Mouse (Mus musculus) left cerebral cortex, adult 8-10 months (tissue): ENCODE measurements around the gene Cdc34. TPM values are rescaled to one million over a fixed set of nuclear protein-coding genes. Genes with fewer than 3 reads are reported as not detected.
A peak's percentile ranks its signal among the peaks of the same experiment; 100 is the strongest.
"Not testable (repeated sequence)": the region's sequence is repeated elsewhere in the genome, so short reads cannot be mapped to it uniquely, and the experiment has no call there.

Experiments used
- DNase-seq, 2 experiments: peaks; one replicate each; pipeline ENCODE4 v3.0.0; 2022; ENCODE audit warnings: low spot score in 2 of 2
- total RNA-seq, 4 experiments: library from RNA; stranded (reverse); gene quantifications; 2 replicates each; pipeline ENCODE4 v1.2.4; 2022

Gene Cdc34
- total RNA-seq, 4 experiments from 2014 or later = 65.7 to 72.5 (median 70.4) TPM

GRCm38 (mm10) chr10:79695231-79696128 lies 13.5 kb downstream of the Cdc34 start:
- DNase-seq = no peak

DNA sequence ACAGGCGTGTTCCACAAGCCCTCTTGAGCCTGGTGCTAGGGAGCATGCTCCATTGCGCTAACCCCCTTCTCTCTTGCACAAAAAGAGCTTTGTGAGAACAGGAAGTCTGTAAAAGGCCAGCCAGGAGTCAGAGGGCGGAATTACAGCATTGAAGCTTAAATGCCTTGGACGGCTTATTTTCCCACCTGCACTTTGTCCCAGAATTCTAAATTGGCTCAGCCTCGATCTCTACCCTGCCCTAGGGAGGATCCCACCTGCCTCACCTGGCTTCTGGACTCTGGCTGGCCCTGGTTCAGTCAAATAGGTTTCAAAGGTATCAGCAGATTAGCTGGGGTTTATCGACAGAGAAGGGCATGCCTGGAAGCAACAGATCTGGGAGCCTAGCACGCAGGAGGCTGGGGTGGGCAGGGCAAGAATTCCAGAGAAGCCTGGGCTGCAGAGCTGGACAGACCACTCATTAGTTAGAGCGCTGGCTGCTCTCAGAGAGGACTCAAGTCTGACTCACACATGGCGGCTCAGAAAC lies 14.2 kb downstream of the Cdc34 start:
- DNase-seq = no peak

DNA sequence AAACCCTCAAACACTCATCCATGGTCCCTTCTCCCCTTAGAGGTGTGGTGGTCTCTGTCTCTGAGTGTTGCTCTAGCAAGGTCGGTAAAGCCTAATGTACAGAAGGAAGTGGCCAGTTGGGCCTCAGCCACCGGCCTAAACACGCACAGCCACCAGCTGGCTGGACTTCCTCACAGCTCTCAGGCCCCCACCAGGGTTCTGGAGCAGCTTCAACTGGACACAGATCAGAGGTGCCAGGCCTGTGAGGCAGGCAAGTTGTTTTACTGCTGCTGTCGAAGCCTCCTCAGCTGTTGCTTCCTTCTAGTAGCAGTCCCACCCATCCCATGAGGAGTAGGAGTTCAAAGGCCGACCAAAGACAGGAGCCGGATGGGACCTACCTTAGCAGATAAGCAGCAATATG lies 15.9 kb downstream of the Cdc34 start:
- DNase-seq = no peak

GRCm38 (mm10) chr10:79698459-79698858 lies 16.5 kb downstream of the Cdc34 start:
- DNase-seq = no peak

GRCm38 (mm10) chr10:79700676-79701075 lies 18.7 kb downstream of the Cdc34 start:
- no peak for DNase-seq

DNA sequence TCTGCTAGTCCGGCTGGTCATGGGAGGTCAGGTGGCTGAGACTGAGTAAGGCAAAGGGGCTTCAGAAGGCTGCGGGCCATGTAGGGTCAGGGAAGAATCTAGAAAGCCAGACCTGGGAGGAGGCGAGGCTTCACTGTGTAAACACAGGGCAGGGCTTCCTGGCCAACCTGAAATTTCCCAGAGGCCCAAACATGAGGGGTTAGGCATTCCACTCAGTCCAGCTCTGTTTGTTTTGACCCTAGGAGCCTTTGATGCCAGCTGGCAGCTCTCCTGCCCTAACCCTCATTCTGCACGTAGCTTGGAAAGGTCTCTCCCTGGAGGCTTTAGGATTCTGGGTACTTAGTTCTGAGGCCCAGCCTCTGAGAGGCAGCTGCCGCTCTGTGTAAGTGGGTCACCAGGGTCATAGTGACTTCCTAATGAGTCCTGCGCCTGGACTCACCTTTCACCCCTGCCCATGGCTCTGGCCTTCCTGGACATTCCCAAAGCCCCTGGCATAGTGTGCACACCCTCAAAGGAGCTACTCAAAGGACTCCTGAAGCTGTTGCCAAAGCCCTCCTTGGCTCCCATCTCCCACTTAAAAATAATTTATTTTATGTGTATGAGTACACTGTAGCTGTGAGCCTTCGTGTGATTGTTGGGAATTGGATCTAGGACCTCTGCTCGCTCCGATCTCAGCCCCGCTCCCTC lies 19.6 kb downstream of the Cdc34 start:
- DNase-seq = no peak

GRCm38 (mm10) chr10:79702970-79703369 lies 21.0 kb downstream of the Cdc34 start:
- DNase-seq = not testable (repeated sequence)

DNA sequence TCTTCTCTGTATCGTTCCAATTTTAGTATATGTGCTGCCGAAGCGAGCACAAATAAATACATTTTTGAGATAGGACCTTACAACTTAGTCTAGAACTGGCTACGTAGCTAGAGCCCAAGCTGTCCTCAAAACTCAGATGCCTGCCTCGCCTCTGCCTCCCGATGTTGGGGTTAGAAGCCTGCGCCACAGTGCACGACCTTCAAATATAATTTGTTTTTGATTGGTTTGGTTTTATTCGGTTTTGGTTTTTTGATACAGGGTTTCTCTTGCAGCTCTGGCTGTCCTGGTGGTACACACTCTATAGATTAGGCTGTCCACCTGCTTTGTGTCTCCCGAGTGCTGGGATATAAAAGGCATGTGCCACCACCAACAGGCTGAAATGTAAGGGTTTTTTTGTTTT lies 21.5 kb downstream of the Cdc34 start:
- no peak for DNase-seq

GRCm38 (mm10) chr10:79704065-79704969 lies 22.3 kb downstream of the Cdc34 start, which contains the start of gene Bsg:
Gene Bsg (plus strand): TSS chr10:79704491.
- peak; percentile 96 to 99 for DNase-seq

DNA sequence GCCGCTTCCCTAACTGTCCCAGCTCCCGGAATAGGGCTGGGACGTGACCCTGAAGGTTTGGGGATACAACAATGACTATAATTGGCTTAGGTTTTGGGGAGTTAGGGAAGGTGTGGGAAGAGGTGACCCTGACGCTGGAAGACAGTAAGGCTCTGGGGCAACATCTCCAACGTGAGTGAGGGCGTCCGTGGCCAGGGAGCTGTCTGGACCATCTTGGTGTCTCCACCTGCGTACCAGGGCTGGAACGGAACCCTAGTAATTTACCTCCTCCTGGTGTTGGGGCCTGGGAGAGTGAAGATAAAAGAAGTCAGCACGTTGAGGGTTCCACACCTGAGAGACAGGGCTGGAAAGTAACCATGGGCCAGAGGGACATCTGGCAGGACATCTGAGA lies 23.0 kb downstream of the Cdc34 start:
- no peak for DNase-seq

- DNase-seq = no peak
These were observed 24.0 kb downstream of the Cdc34 start for GRCm38 (mm10) chr10:79705951-79706350.

DNA sequence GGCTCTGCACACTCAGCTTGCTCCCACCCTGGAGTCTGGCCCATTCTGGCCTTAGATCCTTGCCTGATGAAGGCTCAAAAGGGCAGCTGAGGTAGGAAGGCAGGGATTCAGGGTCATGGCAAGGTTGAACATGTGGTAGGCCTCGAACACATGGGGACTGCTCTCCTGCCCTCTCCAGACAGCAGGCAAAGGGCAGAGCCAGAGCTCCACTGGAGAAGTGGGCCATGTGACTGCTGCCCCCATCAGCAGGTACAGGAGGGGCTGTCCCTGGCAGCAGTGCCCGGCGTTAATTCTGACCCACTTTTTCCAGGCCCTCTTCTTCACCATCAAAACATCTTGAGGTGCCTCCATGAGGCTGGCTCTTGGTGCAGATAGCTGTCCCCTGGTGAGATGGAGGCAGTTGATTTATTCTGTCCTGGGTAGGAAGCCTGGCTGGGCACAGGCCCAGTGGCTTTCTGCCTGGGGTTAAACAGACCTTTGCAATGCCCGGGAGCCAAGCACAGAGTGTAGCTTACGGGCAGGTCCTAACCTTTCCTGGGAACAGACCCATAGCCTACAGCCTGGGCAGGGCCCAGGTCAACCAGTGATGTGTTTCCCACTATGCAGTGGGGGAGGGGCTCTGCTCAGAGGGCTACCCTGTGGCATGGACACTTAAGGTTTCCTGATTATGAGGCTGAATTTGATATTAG lies 24.6 kb downstream of the Cdc34 start:
- DNase-seq = no peak

DNA sequence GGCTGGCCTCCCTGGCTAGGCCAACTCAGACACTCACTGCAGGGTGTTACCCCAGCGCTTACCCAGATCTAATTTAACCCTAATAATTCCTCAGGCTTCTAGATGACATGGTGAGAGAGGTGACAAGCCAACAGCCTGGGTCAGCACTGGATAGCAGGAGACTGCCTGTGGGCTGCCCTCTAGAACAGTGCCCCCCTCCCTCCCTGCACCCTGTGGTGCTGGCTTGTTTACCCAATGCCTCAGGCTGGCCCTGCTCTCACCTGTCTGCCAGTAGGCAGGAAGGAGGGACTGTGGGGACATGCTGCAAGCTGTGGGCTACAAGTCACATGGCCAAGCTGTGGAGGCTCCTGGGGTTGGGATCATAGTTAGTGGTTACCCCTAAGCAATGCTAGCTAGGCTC lies 25.2 kb downstream of the Cdc34 start:
- DNase-seq = no peak

- DNase-seq = no peak
These were observed 25.8 kb downstream of the Cdc34 start for GRCm38 (mm10) chr10:79707759-79708158.

DNA sequence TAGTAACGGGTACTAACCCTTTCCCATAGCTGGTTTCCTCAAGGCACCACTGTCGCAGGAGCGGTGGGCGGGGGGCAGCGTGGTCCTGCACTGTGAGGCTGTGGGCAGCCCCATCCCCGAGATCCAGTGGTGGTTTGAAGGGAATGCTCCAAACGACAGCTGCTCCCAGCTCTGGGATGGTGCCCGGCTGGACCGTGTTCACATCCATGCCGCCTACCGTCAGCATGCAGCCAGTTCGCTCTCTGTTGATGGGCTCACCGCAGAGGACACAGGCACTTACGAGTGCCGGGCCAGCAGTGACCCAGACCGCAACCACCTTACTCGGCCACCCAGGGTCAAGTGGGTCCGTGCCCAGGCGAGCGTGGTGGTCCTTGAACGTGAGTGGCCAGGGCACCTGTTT lies 26.7 kb downstream of the Cdc34 start:
- no peak for DNase-seq

DNA sequence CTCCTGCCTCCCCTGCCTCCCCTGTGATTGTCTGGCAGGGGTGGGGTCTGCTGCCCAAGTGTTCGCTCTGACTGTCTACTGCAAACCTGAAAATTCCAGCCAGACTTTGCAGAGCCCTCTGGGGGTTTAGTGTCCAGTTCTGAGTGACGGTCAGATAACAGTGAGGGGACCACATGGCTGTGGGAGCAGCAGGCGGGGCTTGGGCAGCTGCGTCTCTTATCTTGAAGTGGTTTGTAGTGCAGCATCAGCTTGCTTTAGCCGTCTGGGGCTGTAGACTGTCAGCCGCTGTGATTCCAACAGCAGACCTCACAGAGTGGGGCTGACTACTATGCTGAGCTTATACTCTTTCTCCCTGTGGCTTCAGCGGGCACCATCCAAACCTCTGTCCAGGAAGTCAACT lies 27.3 kb downstream of the Cdc34 start:
- DNase-seq = no peak

DNA sequence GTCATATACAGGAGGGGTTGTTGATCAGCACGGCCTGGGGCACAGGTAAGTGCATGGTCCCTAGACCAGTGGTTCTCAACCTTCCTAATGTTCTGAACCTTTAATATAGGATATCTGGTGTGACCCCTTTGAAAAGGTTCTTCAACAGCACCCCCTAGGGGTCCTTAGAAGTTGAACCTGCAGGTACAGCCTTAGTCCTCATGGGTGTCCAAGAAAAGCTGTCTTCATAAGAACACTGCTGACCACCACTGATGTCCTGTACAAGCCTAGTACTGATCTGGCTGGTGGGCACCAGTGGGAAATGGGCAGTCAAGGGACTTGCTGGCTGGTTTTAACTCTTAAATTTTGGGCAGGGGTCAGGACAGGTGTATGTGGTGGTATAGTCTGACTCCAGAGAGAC lies 30.0 kb downstream of the Cdc34 start:
- no peak for DNase-seq

DNA sequence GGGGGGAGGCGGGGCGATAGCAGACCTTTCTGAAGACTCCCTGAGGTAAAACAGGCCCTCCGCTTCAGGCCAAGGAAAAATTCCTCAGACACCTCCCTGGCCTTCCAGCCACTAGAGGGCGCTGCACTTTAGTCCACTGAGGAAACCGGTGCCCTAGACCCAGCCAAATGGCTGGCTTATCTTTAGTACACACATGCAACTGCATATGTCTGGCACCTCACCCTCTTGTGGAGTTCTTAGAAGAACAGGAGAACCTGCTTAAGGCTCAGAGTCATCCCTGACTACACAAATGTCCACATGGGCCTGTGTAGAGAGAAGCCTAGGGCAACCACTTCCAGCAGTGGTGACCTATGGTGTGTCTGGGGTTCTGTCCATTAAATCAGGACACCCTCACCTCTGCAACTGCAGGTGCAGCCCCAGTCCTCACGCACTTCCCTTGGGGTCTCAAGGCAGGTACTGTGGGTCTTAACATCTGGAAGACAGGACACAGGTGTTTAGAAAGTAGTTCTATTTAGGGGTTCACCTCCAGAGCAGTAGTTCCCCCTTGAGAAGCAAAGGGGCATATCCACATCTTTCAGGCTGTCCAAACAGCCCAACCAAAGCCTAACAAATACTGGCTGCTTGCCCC lies 30.6 kb downstream of the Cdc34 start:
- no peak for DNase-seq

DNA sequence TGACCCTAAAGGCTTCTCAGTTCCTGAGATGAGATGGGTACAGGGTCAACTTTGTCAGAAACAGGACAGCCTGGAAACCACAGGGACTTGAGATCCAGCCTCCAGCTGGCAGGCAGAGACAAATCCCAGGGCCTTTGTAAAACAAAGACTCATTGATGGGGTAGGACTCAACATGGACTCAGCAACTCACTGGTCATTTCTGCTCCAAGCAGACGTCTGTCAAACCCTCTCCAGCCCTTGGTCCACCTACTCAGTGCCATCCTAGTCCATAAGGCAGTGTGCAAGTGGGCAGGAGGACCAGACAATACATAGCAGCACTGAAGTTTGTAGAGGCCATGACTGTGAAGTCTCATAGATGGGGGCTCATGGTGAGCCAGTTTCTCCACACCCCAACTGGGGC lies 31.2 kb downstream of the Cdc34 start:
- DNase-seq = no peak

GRCm38 (mm10) chr10:79714996-79715395 lies 33.0 kb downstream of the Cdc34 start:
- no peak for DNase-seq
